Mouse (Mus musculus) C2C12 (cell line): Measurements from ENCODE around the gene Rnf25. TPM values are rescaled to one million over a fixed set of nuclear protein-coding genes. Genes with fewer than 3 reads are reported as not detected.

Experiments
- H3K27me3 ChIP-seq: one replicate; pipeline ENCODE4 v1.6.1; 2011; ENCODE audit not compliant: control insufficient read depth, insufficient read depth, insufficient read length
- H3K36me3 ChIP-seq: one replicate; pipeline ENCODE4 v1.6.1; 2011; ENCODE audit not compliant: control insufficient read depth, insufficient read depth
- H3K4me3 ChIP-seq: one replicate; pipeline ENCODE4 v1.5.1; 2011; ENCODE audit warnings: mild to moderate bottlenecking, control low read depth; ENCODE audit not compliant: poor library complexity, insufficient read depth, severe bottlenecking
- H3K79me2 ChIP-seq: one replicate; pipeline ENCODE4 v1.6.1; 2011; ENCODE audit not compliant: control insufficient read depth, insufficient read depth
- H3K79me3 ChIP-seq: one replicate; pipeline ENCODE4 v1.6.1; 2011; ENCODE audit warnings: low read depth, control low read depth
- H3ac ChIP-seq: one replicate; pipeline ENCODE3; 2011; ENCODE audit warnings: low read depth; ENCODE audit not compliant: control insufficient read depth, insufficient read length
- CEBPB ChIP-seq: IDR thresholded peaks from one replicate; pipeline ENCODE4 v1.6.1; 2011; ENCODE audit warnings: low read depth, mild to moderate bottlenecking, control low read depth, moderate library complexity
- CTCF ChIP-seq: IDR thresholded peaks from one replicate; pipeline ENCODE4 v1.5.1; 2011; ENCODE audit not compliant: control insufficient read depth, insufficient read depth, insufficient read length
- FOSL1 ChIP-seq: IDR thresholded peaks from one replicate; pipeline ENCODE4 v1.8.0; 2011; ENCODE audit warnings: mild to moderate bottlenecking, low read length; ENCODE audit not compliant: poor library complexity, insufficient read depth, severe bottlenecking
- MAX ChIP-seq: IDR thresholded peaks from one replicate; pipeline ENCODE4 v1.6.1; 2011; ENCODE audit warnings: mild to moderate bottlenecking, control low read depth
- MYOD1 ChIP-seq: IDR thresholded peaks from one replicate; pipeline ENCODE4 v1.6.1; 2011; ENCODE audit warnings: low read depth; ENCODE audit not compliant: control insufficient read depth, insufficient read length
- MYOG ChIP-seq: IDR thresholded peaks from one replicate; pipeline ENCODE4 v1.6.1; 2011; ENCODE audit not compliant: control insufficient read depth, insufficient read length; ENCODE audit errors: extremely low read depth
- USF1 ChIP-seq: IDR thresholded peaks from one replicate; pipeline ENCODE4 v1.6.1; 2011; ENCODE audit warnings: low read depth, mild to moderate bottlenecking, control low read depth, moderate library complexity
- polyA plus RNA-seq: library from polyadenylated mRNA; unstranded; fragments of >200 nt; fragmentation: generic; extraction: Trizol; gene quantifications from one replicate; pipeline ENCODE4 v1.2.1, GENCODE M21; 2012; ENCODE audit warnings: missing spikeins

Rnf25 gene
- polyA plus RNA-seq, 1 experiment, result 28.3 TPM

DNA sequence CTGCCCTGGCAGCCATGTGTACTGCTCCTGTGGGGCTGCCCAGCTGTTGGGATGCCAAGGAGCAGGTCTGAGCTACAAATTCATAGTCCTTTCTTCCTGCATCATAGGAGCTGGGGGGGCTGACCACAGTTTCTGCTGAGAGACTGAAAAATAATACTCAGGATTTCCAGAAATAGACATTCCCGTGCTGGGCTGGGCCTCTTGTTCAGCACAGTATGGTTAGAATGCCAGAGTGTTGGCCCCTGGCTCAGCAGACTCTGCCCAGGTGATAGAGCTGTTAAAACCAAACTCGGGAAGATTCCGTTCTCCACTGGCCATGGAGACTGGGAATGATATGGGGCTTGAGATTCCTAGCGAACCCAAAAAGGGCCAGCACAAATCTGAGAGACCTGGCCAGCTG lies 24.9 kb upstream of the Rnf25 start:
- no peaks in the 10 kb centered on the region for H3K27me3 ChIP-seq
- H3ac ChIP-seq, result no peak overlapping the region
- no peaks in the 10 kb centered on the region for H3K36me3 ChIP-seq
- no peaks in the 10 kb centered on the region for H3K79me2 ChIP-seq
- TF ChIP-seq MYOG (no peak), MYOD1 (no peak), CEBPB (no peak), USF1 (no peak), MAX (no peak)
- no peaks in the 10 kb centered on the region for H3K79me3 ChIP-seq
- no peak overlapping the region for H3K4me3 ChIP-seq

DNA sequence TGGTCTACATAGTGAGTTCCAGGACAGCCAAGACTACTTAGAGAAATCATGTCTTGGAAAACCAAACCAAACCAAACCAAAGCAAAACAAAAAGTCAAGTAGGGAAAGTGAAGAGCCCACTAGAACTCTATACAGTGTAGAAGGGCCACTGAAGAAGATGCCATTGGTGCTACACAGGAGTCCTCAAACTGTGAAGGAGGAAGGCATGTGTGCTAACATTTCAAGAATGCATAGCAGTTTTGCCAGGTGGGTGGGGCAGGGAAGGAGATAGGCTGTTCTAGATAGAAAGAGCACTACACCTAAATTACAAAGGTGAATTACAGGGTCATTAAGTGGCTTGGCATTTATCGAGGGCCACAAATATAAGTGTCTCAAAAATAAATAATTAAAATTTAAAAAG lies 23.0 kb upstream of the Rnf25 start:
- H3K79me2 ChIP-seq, result no peaks in the 10 kb centered on the region
- no peaks in the 10 kb centered on the region for H3K36me3 ChIP-seq
- H3ac ChIP-seq, result no peak overlapping the region
- H3K27me3 ChIP-seq, result no peaks in the 10 kb centered on the region
- no peaks in the 10 kb centered on the region for H3K79me3 ChIP-seq
- TF ChIP-seq CTCF, result no peak
- TF ChIP-seq MYOD1, result no peak
- TF ChIP-seq MYOG, result no peak
- TF ChIP-seq USF1, result no peak
- no peak for TF ChIP-seq MAX
- no peak for TF ChIP-seq FOSL1
- TF ChIP-seq CEBPB, result no peak
- H3K4me3 ChIP-seq, result no peak overlapping the region

DNA sequence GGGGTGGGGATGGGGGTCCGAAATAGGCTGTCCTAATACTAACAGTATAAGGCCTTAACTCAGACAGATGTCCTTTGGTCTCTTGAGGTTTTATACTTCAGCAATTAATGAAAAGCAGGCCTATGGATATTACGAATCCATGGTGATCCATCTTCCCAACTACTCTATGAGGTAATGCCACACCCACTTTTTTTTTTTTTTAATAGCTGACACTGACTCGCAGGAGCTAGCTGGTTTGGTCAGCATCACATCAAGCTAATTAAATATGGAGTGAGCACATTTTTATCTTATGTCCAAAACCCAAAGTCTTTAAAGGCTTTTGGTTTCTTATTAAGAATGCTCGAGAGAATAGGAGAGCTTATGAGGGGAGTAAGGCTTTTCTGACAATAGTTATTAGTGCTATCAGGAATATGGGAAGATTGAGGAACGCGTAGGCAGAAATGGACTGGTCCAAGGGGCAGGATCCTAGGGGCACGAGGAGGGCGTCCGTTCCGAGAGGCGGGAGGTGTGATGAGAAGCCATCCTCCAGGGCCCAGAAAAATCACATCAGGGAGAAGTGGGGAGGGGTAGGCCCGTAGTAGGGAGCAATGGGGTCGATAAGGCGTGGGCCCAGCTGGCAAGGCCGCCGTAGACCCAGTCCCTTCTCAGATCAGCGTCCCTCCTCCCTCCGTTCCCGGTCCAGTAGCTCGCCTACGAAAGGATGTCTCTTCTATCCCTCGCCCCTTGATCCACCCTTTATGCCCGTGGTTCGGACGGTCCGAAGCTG lies 513 bp downstream of the Rnf25 start:
- H3K79me3 ChIP-seq, result peaks cover 13% of the 10 kb centered on the region
- no peaks in the 10 kb centered on the region for H3K27me3 ChIP-seq
- peaks cover 21% of the 10 kb centered on the region for H3K79me2 ChIP-seq
- TF ChIP-seq CEBPB, result no peak
- no peak for TF ChIP-seq MYOG
- peak overlapping the region; percentile 62 for H3ac ChIP-seq
- H3K36me3 ChIP-seq, result peaks cover 26% of the 10 kb centered on the region
- peak overlapping the region; percentile 83 for H3K4me3 ChIP-seq

DNA sequence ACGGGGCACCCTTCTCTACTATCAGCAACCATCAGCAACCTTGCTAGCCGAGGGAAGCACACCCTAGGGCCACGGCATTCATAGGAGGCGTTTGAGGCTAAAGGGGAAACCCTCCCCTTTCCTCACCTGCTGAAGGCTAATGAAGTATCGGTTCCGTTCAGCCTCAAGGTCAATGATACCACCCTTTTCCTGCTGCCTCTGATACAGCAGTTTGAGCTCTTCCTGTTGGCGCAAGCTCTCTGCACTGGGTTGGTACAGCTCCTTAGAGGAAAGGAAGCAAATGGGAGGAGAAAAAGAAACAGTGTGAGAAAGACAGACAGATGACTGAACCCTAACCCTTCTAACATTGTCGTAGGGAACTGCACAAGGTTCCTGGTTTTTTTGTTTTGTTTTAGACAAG lies 6.8 kb downstream of the Rnf25 start:
- Histone ChIP-seq H3K36me3 (peaks cover 54% of the 10 kb centered on the region), H3K4me3 (no peak overlapping the region), H3ac (no peak overlapping the region), H3K79me3 (no peaks in the 10 kb centered on the region), H3K79me2 (peaks cover 4% of the 10 kb centered on the region), H3K27me3 (no peaks in the 10 kb centered on the region)
- TF ChIP-seq USF1, result no peak
- TF ChIP-seq MAX, result no peak
- no peak for TF ChIP-seq FOSL1
- no peak for TF ChIP-seq CTCF
- TF ChIP-seq MYOG, result no peak
- no peak for TF ChIP-seq MYOD1
- TF ChIP-seq CEBPB, result no peak

GRCm38 (mm10) chr1:74587773-74588445 lies 13.3 kb downstream of the Rnf25 start, which contains the start of the genes Zfp142 and Bcs1l:
Zfp142 (minus strand) TSS chr1:74588246.
Bcs1l (plus strand) TSS chr1:74588289.
- Histone ChIP-seq H3K79me2 (peaks cover 53% of the 10 kb centered on the region), H3ac (peak within 1 kb of the TSS; percentile 91), H3K79me3 (peaks cover 37% of the 10 kb centered on the region), H3K27me3 (no peaks in the 10 kb centered on the region), H3K4me3 (peak within 1 kb of the TSS; percentile 68), H3K36me3 (peaks cover 39% of the 10 kb centered on the region)
- TF ChIP-seq USF1 (no peak), MAX (peak; percentile 65)

GRCm38 (mm10) chr1:74587233-74587772 lies 13.9 kb downstream of the Rnf25 start:
- H3K79me2 ChIP-seq, result peaks cover 59% of the 10 kb centered on the region
- peak overlapping the region; percentile 68 for H3K4me3 ChIP-seq
- no peak for TF ChIP-seq CTCF
- no peak for TF ChIP-seq MYOG
- no peak for TF ChIP-seq MAX
- TF ChIP-seq FOSL1, result no peak
- TF ChIP-seq USF1, result no peak
- TF ChIP-seq MYOD1, result no peak
- TF ChIP-seq CEBPB, result no peak
- peaks cover 43% of the 10 kb centered on the region for H3K36me3 ChIP-seq
- H3K27me3 ChIP-seq, result no peaks in the 10 kb centered on the region
- H3ac ChIP-seq, result peak overlapping the region; percentile 86
- H3K79me3 ChIP-seq, result peaks cover 42% of the 10 kb centered on the region
